Mouse (Mus musculus): ENCODE results near the gene Gm44. TPM values are rescaled to one million over a fixed set of nuclear protein-coding genes. Genes with fewer than 3 reads are reported as not detected.

The Gm44 gene
- polyA plus RNA-seq (2012; rRNA removed): not detected in 2 replicates

DNA sequence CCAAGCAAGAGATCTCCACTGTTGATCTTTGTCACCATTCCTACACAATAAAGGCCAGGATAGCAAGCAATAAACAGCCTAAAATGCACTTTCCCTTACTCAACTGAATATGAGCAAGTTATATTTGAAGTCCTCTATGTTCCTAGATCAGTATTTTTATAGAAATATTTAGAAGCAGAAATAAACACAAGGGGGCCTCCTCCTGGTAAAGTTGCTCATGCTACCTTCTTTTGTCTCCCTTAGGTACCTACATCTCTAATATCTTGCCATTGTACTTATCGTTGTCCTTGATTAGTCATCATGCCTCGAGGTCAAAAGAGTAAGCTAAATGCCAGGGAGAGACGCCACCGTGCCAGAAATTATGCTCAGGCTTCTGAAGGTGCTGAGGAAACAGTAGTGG is at the start of gene Gm44:
Gene Gm44 (plus strand): TSS at position 301 of the 400 bp plus-strand sequence.

